Mouse (Mus musculus) CH12F3 (cell line): ENCODE data around the gene Primpol.

Experiments used
- in situ Hi-C: fragments of 300-500 bp; cut with MboI; formaldehyde crosslinking; loops from 2 replicates; pipeline ENCODE4 v1.14.3; 2020; ENCODE audit warnings: low sequenced_read_pairs

The Primpol gene

DNA sequence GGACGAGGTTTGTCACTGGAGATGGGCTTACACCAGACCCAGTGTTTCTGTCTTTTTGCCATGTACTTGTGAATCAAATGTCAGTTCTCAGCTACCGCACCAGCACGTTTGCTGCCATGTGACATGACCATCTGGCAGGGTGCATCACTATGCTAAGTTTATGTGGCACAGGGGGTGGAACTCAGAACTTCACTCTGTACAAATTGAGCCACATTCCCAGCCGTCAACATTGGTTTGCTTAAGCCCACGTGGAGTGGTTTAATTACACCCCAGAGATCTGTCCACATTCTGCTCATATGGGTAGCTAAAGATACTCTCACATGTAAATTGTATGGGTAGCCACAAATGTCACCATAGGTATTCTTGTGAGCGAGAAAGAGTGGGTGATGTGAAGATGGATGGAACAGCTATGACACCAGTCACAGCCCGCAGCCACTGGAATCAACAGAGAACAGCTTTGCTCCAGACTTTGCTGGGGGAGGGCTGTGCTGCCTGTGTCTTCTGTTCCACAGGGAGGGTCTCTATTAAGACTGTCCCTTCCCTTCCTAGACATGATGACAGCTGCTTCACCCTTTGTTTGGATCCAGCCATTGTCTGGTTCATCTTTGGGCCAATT, 50.0 kb downstream of the Primpol start:
- in situ Hi-C loops: no loop called here

DNA sequence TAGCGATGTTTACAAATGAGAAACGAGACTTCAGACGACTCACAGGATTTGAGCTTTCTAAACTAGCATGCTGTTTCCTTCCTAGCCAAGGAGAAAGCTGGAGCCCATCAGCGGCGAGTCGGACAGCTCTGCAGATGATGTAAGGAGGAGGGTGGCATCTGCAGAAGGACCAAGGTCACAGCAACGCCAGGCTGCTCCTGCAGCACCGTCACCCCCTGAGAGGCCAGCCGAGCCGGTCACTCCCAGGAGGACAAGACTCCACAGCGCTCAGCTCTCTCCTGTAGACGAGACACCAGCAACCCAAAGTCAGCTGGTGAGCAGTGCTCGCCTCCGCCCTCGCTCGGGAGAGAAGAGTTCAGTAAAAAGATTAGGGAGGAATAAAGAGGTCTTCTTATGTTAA, 54.7 kb downstream of the Primpol start:
- in situ Hi-C loops: no loop called here

DNA sequence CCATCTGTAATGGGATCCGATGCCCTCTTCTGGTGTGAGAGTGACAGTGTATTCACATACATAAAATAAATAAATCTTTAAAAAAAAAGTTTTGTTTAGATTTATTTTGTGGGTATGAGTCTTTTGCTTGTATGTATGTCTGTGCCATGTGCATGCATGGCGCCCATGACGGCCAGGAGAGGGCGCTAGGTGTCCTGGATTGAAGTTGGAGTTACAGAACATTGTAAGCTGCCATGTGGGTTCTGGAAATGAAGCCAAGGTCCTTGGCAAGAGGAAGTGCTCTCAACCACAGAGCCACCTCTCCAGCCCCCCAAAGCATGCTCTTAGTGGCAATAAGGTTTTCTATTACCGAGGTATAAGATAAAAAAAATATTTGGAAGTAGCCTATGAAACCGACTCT, 57.6 kb downstream of the Primpol start:
- in situ Hi-C loops: no loop called here

DNA sequence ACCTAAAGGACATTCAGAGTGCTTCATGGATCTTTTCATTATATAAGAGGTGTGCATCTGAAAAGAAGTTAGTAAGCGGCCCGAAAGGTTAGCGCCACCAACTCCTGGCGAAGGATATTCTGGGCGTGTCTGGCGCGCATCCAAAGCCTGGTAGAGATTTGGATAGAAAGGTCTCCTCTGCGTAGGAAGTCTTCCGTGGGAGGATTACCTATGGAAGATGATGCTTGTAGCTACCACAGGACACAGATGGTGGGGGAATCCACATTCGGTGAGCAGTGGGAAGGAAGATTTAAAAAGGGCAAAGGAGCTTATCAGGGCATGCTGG, 64.6 kb downstream of the Primpol start:
- in situ Hi-C loops: no loop called here

DNA sequence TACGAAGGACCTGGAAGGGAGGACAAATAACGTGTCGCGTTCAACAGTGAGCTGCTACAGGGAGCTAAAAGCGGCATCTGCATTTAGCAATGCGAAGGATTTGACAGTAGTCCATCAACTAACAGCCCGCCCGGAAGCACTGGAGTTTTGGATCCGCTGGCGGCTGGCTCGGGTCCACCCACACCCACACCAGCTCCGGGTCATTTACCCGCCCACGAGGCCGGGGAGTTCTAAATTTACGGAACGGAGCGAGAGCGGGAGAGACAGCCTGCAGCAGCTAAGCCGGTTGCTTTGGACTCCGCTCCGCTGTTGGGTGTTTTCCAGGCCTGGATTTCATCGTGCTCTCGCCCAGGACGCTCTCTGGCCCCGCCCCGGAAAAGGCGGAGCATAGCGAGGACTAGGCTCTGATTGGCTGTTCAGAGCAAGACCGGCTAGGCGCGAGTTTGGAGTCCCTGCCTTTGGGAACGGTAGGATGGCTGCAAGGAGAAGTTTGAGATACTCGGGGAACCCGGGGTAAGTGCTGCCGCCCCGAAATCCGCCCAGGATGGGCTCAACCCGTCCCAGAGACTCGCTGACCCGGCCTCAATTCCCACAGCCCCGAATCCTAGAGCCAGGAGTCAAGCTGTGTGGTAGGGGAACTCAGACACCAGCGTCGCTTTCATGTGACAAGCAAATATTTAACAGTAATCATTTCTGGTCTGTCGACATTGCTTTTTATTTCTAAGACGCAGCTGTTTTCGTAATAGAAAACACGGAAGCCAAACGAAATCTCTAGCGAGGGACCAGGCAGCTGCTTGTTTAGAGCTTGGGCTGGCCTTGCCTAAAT, 65.2 kb downstream of the Primpol start, which contains the start of gene Cenpu:
Gene Cenpu (plus strand): TSS at position 414 of the 826 bp plus-strand sequence.
- in situ Hi-C loops: no loop called here

DNA sequence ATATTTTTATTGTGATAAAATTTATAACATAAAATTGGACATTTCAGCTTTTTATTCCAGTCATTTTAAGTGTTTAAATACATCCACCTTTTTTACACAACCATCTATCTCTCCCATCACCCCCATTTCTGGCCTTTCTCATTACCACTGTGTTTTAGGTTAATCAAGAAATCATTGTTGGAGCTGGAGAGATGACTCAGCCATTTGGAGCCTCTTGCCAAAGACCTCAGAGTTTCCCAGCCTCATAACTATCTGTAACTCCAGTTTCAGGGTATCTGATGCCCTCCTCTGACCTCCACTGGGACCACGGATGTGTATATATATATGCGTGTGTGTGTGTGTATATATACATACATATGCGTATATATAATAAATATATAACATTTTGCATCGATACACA, 66.0 kb downstream of the Primpol start:
- in situ Hi-C loops: no loop called here

DNA sequence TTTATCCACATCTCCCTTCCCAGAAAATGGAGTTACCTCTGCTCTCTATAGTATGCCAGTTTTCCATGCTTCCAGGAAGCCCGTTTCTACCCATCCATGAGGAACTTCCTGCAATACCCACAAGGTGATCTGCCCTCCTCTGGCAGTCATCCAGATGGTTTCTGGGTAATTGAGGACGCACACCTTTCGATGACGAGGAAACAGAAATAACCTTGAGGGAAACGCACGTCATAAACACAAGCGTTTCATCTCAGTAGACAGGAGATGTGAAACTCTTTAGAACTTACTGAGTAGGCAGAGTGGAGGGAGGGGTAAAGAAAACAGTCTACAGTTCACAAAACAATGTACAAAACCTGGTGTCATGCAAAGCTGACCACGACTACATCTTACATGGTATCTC, 67.0 kb downstream of the Primpol start:
- in situ Hi-C loops: no loop called here

DNA sequence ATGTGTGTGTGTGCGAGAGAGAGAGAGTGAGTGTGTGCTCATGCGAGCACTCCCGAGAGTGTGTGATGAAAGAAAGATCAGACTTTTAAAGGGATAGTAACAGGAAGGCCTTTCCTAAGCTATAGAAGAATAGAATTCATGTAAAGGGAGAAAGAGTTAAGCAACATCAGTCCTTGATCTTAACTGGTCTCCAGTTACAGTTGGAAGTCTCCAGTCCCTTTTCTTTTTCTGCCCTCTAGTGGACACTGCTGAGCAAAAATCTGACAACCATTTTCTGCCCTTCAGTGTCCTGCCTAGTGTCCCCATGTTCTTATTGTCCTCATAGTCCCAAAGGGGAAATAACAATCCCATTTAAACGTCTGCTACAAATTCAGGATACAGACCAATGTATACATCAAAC, 69.8 kb downstream of the Primpol start:
- in situ Hi-C loops: loop anchor here (10.0 kb wide), 1 partner anchor 232 kb away; no protein-coding TSS in a partner anchor

DNA sequence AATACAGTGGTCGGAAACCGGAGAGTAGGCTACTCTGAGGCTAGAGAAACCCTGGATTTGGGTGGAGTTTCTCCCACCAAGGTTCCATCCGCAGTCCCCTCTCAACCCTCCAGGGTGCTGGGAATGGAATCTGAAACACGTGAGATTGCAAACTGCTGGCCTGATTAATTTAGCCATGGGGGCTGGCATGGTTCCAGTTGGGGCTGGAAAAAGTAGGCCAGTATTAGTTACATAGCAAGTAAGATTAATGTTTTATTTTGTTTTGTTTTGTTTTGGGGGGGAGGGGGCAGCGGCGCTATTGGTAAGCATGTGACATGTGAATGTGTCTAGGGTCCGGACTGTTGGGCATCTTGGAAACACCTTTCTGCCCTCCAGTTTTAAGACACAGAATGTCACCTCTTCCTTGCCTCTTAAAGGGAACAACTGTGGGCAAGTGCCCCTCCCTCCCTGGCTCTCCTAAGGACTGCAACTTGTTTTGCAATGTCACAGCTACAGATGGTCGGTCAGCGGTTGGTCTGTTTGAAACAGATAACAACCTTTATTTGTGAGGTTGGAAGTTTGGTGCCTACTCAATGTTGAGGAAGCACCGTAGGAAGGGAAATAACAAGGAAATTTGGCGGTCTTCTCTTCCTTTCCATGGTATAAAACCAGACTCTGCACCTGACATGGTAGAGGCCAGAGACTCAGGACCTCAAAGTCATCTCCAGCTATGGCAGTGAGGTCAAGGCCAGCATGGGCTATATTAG, 70.4 kb downstream of the Primpol start:
- in situ Hi-C loops: loop anchor here (10.0 kb wide), 1 partner anchor 232 kb away; no protein-coding TSS in a partner anchor

DNA sequence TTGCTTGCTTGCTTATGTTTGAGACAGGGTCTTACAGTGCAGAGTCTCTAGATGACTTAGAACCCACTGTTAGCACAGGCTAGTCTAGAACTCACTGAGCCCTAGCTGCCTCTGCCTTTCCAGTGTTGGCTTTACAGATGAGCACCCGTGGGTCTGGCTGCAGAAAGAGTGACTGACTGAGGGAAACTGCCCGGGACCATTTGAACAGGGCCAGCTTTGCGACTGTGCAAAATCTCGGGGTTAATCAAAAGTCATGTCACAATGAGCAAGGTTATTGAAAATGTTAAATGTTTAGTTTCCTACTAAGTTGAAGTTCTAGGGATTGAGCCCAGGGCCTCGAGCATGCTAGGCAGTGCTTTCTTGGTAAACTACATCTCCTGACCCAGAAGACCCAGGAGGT, 71.2 kb downstream of the Primpol start:
- in situ Hi-C loops: loop anchor here (10.0 kb wide), 1 partner anchor 231 kb away; no protein-coding TSS in a partner anchor

DNA sequence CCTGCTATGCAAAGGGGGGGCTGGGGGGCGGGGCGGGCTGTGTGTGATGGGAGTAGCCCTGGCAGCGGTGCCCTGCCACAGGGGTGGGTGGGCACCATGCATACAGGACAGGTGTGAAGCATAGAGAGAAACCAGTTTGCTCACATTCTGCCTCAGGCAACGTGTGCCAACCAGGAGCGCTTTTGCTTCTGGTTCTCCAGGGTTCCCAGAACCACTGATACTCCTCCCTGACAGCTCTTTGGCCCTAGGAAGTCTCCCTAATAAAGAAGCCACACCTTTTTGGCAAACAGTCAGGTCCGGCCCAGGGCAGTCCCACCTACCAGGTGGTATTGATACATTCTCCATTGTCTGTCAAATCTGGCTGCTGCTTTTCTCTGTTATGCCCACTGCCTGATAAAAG, 73.3 kb downstream of the Primpol start:
- in situ Hi-C loops: loop anchor here (10.0 kb wide), 1 partner anchor 229 kb away; no protein-coding TSS in a partner anchor

DNA sequence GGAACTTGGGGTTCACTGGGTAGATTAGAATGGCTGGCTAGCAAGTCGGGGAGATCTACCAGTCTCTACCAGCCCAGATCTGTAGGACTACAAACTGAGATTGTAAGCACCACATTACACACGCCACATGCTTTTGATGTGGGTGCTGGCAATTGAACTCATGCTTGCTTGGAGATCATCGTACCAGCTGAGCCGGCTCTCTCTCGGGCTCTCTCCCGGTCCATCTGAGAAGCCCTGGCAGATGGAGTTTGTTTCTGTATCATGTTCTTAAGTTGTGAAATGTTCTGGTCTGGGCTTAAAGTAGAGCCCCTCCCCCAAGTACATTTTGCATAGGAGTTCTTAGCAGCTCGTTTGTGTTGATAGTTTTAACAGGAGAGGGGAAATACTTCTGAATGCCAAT, 73.8 kb downstream of the Primpol start:
- in situ Hi-C loops: loop anchor here (10.0 kb wide), 1 partner anchor 228 kb away; no protein-coding TSS in a partner anchor

DNA sequence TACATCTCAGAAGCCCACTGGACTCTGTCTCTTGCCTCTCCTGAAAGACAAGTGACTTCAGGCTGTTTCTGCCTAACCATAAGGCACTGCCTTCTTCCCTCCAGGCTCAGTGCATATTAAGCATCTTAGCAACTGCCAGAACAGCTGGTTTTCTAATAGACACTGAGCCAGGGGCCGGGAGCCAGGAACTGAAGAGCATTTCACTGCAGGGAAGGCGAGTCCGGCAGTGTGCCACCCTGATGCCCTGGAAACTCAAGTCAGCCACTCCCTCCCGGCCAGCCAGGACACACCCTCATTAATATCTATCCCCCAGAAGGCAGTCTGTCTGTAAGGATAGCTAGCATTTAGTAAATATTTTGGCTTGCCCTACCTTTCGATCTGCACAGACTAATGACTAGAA, 77.3 kb downstream of the Primpol start:
- in situ Hi-C loops: loop anchor here (10.0 kb wide), 1 partner anchor 225 kb away; no protein-coding TSS in a partner anchor

DNA sequence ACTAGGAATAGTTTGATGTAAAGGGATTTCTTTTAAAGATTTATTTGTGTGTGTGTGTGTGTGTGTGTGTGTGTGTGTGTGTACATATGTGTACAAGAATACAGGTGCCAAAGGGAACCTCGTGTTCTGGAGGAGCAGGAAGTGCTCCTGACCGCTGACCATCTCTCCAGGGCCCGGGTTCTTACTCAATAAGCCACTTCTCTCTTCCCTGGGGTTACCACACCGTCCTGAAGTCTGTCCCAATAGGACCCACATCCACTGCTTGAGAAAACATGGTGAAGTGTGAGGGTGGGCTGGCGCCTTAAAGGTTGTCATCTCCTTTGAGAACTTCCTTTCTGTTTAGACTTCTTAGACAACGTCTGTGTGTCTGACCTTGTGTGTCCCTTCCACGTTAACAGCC, 83.1 kb downstream of the Primpol start:
- in situ Hi-C loops: no loop called here

DNA sequence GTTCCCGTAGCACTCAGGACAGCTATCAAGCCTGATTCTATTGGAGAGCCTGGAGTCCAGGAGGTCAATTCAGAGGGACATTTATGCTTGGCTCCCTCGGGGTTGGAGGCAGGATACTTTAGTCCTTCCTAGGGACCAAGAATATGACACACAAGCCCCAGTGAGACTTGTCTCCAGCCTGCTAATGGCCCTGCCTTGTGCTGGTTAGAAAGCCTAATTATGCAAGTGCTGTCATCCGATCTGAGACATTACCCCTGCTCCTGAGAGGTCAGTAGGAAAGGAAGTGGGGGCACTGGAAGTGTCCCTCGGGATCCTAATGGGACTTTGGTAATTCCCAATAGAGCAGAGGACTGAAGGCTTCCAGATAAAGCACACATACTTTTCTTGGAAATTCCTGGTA, 86.5 kb downstream of the Primpol start:
- in situ Hi-C loops: no loop called here

DNA sequence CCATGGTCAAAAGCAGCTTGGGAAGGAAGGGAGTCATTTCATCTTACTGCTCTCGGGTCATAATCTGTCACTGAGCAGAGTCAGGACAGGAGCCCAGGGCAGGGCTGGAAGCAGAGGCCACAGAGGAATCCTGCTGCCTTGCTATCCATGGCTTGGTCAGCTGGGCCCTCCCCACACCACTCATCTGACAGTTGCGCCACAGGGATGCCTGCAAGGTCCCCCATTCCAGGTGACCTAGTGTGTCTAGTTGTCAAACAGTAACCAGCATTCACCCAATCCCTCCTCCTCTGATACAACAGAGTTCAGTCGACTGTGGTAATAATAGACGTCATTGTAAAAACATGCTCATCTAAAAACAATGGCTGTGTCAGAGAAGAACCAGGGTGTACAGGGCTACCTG, 87.5 kb downstream of the Primpol start:
- in situ Hi-C loops: no loop called here

DNA sequence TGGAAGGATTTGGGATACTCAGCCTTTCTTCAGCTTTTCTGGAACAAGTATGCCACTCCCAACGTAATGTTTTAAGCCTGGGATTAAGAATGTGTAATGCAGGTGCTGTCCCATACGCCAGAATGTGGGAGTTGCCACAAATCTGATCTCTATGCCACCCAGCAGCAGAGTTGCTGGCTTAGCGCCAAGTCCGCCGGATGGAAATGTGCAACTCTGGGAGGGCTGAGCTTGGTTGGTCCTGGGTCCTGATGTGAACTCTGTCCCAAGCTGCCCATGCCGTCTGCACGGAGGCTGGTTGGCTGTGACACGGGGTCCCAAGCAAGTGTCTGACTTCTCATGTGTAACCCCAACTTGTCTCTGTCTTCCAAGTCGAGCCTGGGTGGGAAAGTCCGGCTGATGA, 90.2 kb downstream of the Primpol start:
- in situ Hi-C loops: no loop called here

DNA sequence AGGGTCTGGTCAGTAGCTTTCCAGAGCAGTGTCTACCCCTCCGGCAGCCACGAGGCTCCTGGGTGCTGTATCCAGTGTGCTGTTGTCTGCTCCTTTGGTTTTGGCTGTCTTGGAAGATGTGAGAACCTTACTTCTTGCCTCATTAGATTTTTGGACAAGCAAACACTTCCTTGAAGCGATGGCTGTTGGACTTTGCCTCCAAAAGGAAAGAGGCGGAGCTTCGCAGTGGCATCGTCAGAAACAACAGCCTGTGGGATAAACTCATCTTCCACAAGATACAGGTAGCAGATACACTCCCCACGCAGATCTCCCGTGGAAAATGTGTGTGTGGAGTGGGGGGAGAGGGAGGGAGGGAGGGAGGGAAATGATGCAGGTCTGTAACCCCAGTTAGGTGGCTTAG, 90.9 kb downstream of the Primpol start:
- in situ Hi-C loops: no loop called here
